Mouse (Mus musculus): ENCODE results near the gene Serpinf1.

- TF ChIP-seq CTCF (IDR thresholded peaks at IDR 0.05; ENCODE audit: low read depth) = peak; percentile 81
- TF ChIP-seq EP300 (IDR thresholded peaks at IDR 0.05; ENCODE audit: low read depth) = no peak
Observed at GRCm38 (mm10) chr11:75406865-75407264, 15.6 kb downstream of the Serpinf1 start.

Measured in liver, postnatal 0 days (tissue).